Mouse (Mus musculus): ENCODE data around the gene Mrgbp. TPM values are rescaled to one million over a fixed set of nuclear protein-coding genes. Genes with fewer than 3 reads are reported as not detected.

The Mrgbp gene
- total RNA-seq (2021), result 10 to 100 TPM; 17.8 to 18.4 TPM
- long read RNA-seq, experiment 1, partial matches to known transcripts, result 0 of 22 reads
- long read RNA-seq, experiment 1, other reads (novel, unspliced or antisense), result 19 of 22 reads
- long read RNA-seq, experiment 2, partial matches to known transcripts, result 0 of 16 reads
- long read RNA-seq, experiment 2, other reads (novel, unspliced or antisense), result 14 of 16 reads

DNA sequence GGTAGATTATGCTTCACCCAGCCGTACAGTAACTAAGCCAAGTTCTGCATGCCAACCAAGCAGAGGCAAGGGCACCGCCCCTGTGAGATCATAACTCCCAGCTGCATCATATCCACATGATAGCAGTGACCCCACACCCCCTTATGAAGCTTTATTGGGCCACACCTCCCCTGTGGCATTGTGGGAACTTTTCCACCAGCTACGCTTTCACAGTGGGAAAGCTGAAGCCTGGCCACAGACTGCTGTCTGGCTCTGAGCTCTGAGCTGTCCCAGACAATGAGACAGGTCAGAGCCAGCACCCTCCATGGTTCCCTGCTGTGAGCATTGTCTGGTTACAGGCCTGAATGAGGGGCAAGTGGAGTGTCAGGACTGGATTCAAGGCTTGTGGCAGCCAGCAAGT, at the start of gene Mrgbp:
TSS of gene Mrgbp (plus strand) at position 303 of the 400 bp plus-strand sequence.
- peak in 1 of 2 experiments; percentile 44 for DNase-seq

GRCm38 (mm10) chr2:180531671-180532385, 49.3 kb upstream of the Mrgbp start:
- DNase-seq, result no peak

DNA sequence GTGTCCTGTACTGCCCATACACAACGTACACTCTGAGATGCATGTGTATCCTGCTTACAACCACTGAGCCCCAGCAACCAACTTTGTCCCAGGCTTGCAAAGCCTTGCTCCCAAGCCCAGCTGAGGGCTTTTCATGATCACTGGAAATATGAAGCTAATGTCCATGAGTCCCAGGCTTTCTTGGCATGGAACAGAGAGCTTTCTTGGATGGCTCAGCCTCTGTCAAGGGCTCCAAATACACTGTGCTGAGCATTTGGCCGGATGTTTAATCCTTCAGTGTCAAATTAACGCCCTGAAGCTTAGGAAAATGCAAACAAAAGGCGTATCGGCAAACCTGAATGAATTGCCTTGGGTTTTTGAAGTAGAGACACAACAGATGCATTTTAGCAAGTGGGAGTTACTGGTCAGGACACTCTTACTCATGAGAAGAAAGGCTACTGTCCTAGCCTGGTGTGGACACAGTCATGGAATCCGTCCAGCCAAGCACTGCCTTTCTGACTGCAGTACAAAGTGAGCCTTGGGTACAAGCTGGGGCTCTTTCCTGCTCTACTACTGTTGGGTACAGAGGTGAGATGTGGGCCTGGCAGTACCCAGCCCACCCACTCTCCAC, 48.6 kb upstream of the Mrgbp start:
- peak; percentile 5 to 10 for DNase-seq

- no peak for DNase-seq
Observed at GRCm38 (mm10) chr2:180533237-180533636, 47.9 kb upstream of the Mrgbp start.

- no peak for DNase-seq
Observed at GRCm38 (mm10) chr2:180543675-180544074, 37.4 kb upstream of the Mrgbp start.

- DNase-seq, result no peak
Observed at GRCm38 (mm10) chr2:180545046-180545445, 36.1 kb upstream of the Mrgbp start.

DNA sequence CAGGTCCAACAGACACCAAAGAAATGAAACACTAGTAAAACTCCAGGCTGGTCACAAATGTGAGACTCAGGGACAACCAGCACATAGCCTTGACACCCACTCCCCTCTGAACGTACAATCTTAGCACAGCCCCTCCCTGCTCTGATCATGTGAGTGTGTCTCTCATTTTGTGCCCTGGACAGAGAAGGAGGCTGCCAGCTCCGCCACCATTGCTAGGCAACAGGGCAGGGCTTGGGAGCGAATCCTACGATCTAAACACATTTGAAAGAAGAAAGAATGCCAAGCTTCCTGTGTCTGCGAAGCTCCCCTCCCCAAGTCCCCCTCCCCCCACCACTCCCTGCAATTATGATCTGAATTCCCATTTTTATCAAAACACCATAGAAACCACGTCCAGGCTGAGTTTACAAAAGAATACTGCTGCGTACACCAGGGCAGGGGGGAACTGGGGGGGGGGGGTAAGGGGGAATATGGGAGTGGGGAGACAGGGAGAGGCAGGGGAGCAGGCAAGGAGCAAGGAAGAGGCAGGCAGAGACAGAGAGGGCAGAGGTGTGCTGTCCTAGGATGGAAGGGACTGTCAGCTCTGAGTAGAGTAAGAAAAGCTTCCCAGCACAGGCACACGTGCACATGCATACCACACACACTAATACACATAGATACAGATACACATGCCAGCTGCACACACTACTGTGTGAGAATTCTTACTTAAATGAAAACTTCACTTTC, 33.6 kb upstream of the Mrgbp start:
- DNase-seq, result no peak

- no peak for DNase-seq
Observed at GRCm38 (mm10) chr2:180552340-180552739, 28.8 kb upstream of the Mrgbp start.

- DNase-seq, result no peak
Observed at GRCm38 (mm10) chr2:180555219-180555618, 25.9 kb upstream of the Mrgbp start.

DNA sequence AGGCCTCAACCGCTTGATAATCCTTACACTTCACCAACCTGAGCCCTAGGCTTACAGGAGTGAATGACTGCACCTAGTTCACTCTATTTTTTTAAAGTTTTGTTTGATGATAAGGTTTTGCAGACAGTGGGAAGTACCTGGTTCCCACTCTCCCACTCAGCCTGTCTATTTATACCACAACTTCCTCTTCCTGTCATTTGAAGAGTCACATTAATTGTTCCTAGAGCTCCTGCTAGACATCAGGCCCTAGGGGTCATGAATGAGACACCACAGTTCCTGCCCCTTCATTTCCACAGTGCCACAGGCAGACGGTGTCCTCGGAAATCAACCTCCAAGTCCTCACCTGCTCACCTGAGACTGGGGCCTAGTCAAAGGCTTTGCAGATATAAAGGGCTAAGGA, 24.6 kb upstream of the Mrgbp start:
- no peak for DNase-seq

DNA sequence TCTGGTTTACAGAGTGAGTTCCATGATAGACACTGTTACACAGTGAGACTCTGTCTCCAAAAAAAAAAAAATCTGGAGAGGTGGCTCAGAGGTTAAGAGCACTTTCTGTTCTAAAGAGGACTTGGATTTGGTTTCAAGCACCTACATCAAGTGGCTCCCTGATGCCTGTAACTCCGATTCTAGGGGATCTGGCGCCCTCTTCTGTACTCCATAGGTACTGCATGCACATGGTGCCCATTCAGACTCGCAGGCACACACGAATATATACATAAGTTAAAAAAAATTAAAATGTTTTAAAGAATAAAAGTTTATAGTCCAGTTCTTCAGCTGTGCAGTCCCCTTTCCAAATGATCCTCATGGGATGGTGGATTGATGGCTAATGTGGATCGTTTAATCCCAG, 20.9 kb upstream of the Mrgbp start:
- DNase-seq, result no peak

DNA sequence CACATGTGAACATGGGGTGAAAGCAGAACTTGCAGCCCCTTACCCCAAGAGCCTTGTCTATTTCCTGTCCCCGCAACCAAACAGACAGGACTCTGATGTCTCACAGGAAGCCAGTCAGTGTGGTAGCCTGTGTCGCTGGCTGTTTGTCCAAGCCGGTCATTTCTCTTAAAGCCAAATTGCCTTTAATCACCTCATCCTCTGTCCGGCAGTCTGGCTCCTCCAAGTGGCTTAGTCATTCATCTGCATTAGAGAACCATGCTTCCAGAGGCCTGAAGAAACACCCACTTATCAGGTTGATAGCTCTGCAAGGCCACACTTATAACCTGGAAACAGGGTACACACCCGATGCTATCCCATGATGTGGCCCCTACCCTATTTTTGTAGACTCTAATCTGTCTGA, 19.0 kb upstream of the Mrgbp start:
- DNase-seq, result no peak

GRCm38 (mm10) chr2:180563296-180563695, 17.8 kb upstream of the Mrgbp start:
- no peak for DNase-seq

DNA sequence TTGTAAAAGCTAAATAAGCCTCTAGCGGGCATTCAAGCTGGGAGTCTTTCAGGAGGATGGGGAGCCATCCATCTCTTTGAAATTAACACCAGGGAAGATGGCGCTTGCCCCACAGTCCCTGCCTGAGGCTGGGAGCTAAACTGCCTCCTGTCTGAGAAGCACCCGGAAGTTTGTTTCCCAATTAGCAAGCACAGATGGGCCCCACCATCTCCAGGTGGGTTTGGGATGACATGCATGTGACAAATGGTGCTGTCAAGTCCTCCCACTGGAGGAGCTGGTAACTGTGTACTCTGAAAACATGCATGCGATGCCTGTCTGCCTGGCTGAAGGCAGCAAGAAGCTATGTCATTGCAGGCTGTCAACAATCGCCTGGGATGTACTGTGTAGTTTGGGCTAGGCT, 17.3 kb upstream of the Mrgbp start:
- DNase-seq, result no peak

DNA sequence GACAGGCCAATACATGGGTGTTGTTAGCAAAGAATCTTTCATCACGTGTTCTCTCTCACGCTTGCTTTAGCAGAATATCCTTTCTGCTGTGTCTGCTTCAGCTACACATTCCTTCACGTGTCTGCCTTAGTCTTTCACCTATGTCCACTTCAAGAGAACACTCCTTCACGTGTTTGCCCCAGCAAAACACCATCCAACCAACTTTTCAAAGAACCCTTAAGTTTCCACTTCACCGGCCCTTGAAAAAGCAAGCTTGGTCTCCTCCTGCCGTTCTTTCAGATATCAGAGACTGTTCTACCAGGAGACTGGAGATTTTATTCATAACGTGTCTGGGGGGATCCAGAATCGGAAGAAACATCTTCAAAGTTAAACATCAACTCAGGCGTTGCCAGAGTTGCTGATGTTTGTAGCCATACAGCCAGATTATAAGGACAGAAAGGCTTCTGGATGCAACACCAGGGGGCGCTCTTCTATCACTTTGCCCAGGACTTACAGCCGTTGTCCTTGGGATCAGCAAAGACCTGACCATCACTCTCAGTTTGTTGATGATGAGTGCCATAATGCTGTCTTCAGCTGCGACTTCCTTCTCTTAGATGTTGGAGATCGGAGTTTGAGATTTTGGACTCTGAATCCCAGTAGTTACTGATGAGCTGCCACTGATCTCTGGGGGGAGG, 14.7 kb upstream of the Mrgbp start:
- peak; percentile 39 to 71 for DNase-seq

GRCm38 (mm10) chr2:180569028-180569643, 12.0 kb upstream of the Mrgbp start:
- peak; percentile 81 to 84 for DNase-seq

- DNase-seq, result no peak
Observed at GRCm38 (mm10) chr2:180576482-180576881, 4.6 kb upstream of the Mrgbp start.

- peak; percentile 58 to 85 for DNase-seq
Observed at GRCm38 (mm10) chr2:180578686-180579085, 2.4 kb upstream of the Mrgbp start.

DNA sequence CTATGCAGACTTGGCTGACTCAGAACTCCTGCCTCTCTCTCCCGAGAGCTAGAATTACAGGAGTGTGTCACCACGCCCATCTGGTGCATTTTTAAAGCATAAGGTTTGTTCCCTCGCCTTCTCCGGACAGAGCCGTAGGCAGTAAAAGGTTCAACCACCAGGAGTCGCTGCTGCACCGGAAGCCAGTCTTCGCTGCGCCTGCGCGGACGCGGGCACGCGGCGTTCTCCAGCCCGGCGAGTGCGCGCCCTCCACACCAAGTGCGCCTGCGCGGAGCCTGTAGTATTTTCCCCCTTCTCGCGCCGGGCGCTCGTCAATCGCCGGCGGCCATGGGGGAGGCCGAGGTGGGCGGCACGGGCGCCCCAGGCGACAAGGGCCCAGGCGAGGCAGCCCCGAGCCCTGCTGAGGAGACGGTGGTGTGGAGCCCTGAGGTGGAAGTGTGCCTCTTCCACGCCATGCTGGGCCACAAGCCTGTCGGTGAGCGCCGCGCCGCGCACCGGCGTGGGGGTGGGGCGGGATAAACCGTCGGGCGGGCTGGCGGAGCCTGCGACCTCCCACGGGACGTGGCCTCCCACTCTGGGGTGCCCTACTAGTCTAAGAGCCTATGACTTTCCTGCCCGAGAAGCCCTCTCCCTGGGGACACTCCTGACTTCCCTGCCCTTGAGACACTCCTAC, 1.5 kb downstream of the Mrgbp start:
- DNase-seq, result peak; percentile 96 to 99

DNA sequence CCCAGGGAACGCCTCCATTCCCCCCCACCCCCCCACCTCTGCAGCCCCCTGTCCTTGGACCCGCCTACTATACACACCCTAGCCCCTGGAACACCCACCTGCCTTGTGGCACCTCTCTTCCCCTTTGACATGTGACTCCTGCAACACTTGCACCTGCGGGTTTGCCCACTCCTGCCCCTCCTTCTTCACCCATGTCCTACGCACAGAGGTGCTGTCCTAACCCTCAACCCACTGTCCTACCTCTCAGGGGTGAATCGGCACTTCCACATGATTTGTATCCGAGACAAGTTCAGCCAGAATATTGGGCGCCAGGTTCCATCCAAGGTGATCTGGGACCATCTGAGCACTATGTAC, 2.0 kb downstream of the Mrgbp start:
- peak; percentile 21 to 34 for DNase-seq

GRCm38 (mm10) chr2:180588736-180589122, 7.6 kb downstream of the Mrgbp start:
- DNase-seq, result no peak
